Mouse (Mus musculus) left cerebral cortex, postnatal 14 days (tissue): ENCODE measurements around the gene Ndufaf1. TPM values are rescaled to one million over a fixed set of nuclear protein-coding genes. Genes with fewer than 3 reads are reported as not detected.
"Not testable (repeated sequence)": the region's sequence is repeated elsewhere in the genome, so short reads cannot be mapped to it uniquely, and the experiment has no call there.

Experiments used
- DNase-seq, 2 experiments: peaks; one replicate each; pipeline ENCODE4 v3.0.0; 2021 to 2022; ENCODE audit warnings: low spot score in 2 of 2, mixed read lengths in 1 of 2
- intact Hi-C: fragments of 180-260 bp; cut with DNase I; formaldehyde crosslinking; loops from one replicate; pipeline ENCODE4 v1.15.1; 2025
- long read RNA-seq, 2 experiments: library from polyadenylated mRNA; stranded (forward); transcript quantifications; one replicate each; pipeline ENCODE4 v2.0.0; 2021
- total RNA-seq, 2 experiments: library from RNA; stranded (reverse); gene quantifications; 2 replicates each; pipeline ENCODE4 v1.2.3; 2021

Gene Ndufaf1
- 10 to 100 TPM; 27.7 to 30.3 TPM for total RNA-seq
- long read RNA-seq, experiment 1, transcript Ndufaf1-203 (5 exons, 1,308 nt) = minor isoform, 10 of 32 reads
- long read RNA-seq, experiment 1, transcript Ndufaf1-202 (5 exons, 1,478 nt) = major isoform, 14 of 32 reads
- long read RNA-seq, experiment 1, partial matches to known transcripts = 2 of 32 reads
- long read RNA-seq, experiment 1, other reads (novel, unspliced or antisense) = 6 of 32 reads
- long read RNA-seq, experiment 2, transcript Ndufaf1-203 (5 exons, 1,308 nt) = minor isoform, 5 of 27 reads
- long read RNA-seq, experiment 2, transcript Ndufaf1-202 (5 exons, 1,478 nt) = major isoform, 14 of 27 reads
- long read RNA-seq, experiment 2, partial matches to known transcripts = 3 of 27 reads
- long read RNA-seq, experiment 2, other reads (novel, unspliced or antisense) = 5 of 27 reads

GRCm38 (mm10) chr2:119662220-119663182 is at the start of gene Ndufaf1:
TSS of gene Ndufaf1 (minus strand) at chr2:119662827.
- intact Hi-C loops = loop anchor here (10.0 kb wide), 1 partner anchor 118 kb away; the partner anchor contains the start of genes Chp1 and Exd1
- DNase-seq = peak; percentile 74 to 84

- intact Hi-C loops = no loop called here
- no peak for DNase-seq
Measured at GRCm38 (mm10) chr2:119710011-119710410, 47.4 kb upstream of the Ndufaf1 start.

- intact Hi-C loops = no loop called here
- no peak for DNase-seq
Measured at GRCm38 (mm10) chr2:119707676-119708075, 45.0 kb upstream of the Ndufaf1 start.

- no peak for DNase-seq
- intact Hi-C loops = no loop called here
Measured at GRCm38 (mm10) chr2:119703171-119703570, 40.5 kb upstream of the Ndufaf1 start.

GRCm38 (mm10) chr2:119699962-119700361 is 37.3 kb upstream of the Ndufaf1 start:
- no peak for DNase-seq
- intact Hi-C loops = no loop called here

- intact Hi-C loops = no loop called here
- DNase-seq = no peak
Measured at GRCm38 (mm10) chr2:119698472-119698871, 35.8 kb upstream of the Ndufaf1 start.

GRCm38 (mm10) chr2:119696111-119696510 is 33.5 kb upstream of the Ndufaf1 start:
- intact Hi-C loops = no loop called here
- no peak for DNase-seq

- intact Hi-C loops = no loop called here
- DNase-seq = no peak
Measured at GRCm38 (mm10) chr2:119694826-119695225, 32.2 kb upstream of the Ndufaf1 start.

GRCm38 (mm10) chr2:119692003-119692701 is 29.5 kb upstream of the Ndufaf1 start:
- intact Hi-C loops = no loop called here
- no peak for DNase-seq

- intact Hi-C loops = no loop called here
- no peak for DNase-seq
Measured at GRCm38 (mm10) chr2:119683706-119684105, 21.1 kb upstream of the Ndufaf1 start.

- intact Hi-C loops = no loop called here
- no peak for DNase-seq
Measured at GRCm38 (mm10) chr2:119675831-119676230, 13.2 kb upstream of the Ndufaf1 start.

- DNase-seq = no peak
- intact Hi-C loops = no loop called here
Measured at GRCm38 (mm10) chr2:119675215-119675784, 12.7 kb upstream of the Ndufaf1 start.

- DNase-seq = peak; percentile 92 to 96
- intact Hi-C loops = no loop called here
Measured at GRCm38 (mm10) chr2:119674525-119675214, 12.0 kb upstream of the Ndufaf1 start, which contains the start of gene Rtf1. TSS of gene Rtf1 (plus strand) at chr2:119675068.

GRCm38 (mm10) chr2:119669010-119669409 is 6.4 kb upstream of the Ndufaf1 start:
- DNase-seq = no peak

GRCm38 (mm10) chr2:119665744-119666143 is 3.1 kb upstream of the Ndufaf1 start:
- not testable (repeated sequence) for DNase-seq
- intact Hi-C loops = loop anchor here (10.0 kb wide), 1 partner anchor 121 kb away; the partner anchor contains the start of genes Chp1 and Exd1

More at GRCm38 (mm10) chr2:119669010-119669409, 6.4 kb upstream of the Ndufaf1 start:
- intact Hi-C loops = loop anchor here (10.0 kb wide), 1 partner anchor 124 kb away; the partner anchor contains the start of genes Chp1 and Exd1

GRCm38 (mm10) chr2:119644254-119644653 is 18.4 kb downstream of the Ndufaf1 start:
- DNase-seq = no peak
- intact Hi-C loops = no loop called here

- intact Hi-C loops = no loop called here
- no peak for DNase-seq
Measured at GRCm38 (mm10) chr2:119641214-119641912, 21.3 kb downstream of the Ndufaf1 start.

- intact Hi-C loops = no loop called here
- no peak for DNase-seq
Measured at GRCm38 (mm10) chr2:119636781-119637180, 25.8 kb downstream of the Ndufaf1 start.
